Mouse (Mus musculus): ENCODE measurements around the gene Adora2a.

DNA sequence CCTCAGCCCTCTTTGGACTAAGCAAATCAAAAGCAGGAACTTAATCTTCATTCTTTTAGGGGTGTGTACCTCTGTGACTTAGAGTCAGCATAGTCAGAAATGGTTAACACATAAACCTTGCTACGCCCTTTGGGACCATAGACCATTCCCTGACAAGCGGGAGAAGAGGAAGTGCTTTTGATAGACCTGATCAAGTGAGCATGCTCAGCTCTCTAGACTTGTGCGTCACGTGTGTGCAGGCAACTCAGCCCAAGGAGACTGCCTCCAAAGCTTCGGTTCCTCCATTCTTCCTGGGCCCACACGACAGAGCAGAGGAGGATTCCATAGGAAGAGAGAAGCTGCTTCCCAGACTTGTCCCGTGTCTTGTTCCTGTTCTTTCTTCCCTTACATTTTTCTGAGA, 28.1 kb upstream of the Adora2a start:
- TF ChIP-seq CTCF (IDR thresholded peaks at IDR 0.05; ENCODE audit: control insufficient read depth, insufficient read depth, low read length) = no peak
- TF ChIP-seq POLR2A (IDR thresholded peaks at IDR 0.05; ENCODE audit: borderline replicate concordance, control insufficient read depth, low read depth, low read length) = no peak

All from bone marrow, adult 2 months (tissue).